Mouse (Mus musculus) heart, adult 18-20 months (tissue): Measurements from ENCODE around the gene Kcnj1. TPM values are rescaled to one million over a fixed set of nuclear protein-coding genes. Genes with fewer than 3 reads are reported as not detected.

Source experiments
- DNase-seq, 2 experiments: peaks; one replicate each; pipeline ENCODE4 v3.0.0; 2021 to 2022; ENCODE audit warnings: mixed read lengths in 1 of 2
- long read RNA-seq, 2 experiments: library from polyadenylated mRNA; stranded (forward); transcript quantifications; one replicate each; pipeline ENCODE4 v2.0.0; 2021
- total RNA-seq, 2 experiments: library from RNA; stranded (reverse); gene quantifications; 2 replicates each; pipeline ENCODE4 v1.2.3; 2021

The Kcnj1 gene
- total RNA-seq = not detected
- long read RNA-seq, experiment 1 = 0 reads
- long read RNA-seq, experiment 2 = 0 reads

DNA sequence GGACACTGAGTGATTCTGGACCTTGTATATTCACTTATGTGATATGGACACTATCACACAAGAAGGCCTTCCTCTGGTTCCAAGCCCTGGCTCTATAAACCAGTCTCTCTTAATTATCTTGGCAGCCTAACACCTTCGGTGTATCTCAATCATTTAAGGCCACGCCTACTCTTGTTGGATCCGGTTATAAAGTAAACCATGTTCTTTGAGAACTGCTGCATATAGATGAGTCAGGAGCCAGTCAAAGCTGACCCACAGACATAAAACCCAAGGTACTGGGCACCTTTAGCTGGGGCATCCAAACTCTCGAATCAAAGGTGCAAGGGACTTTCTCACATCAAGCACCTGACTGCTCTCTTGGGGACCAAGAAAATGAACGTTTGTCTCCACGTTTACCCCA, at the start of gene Kcnj1:
Gene Kcnj1, plus strand, starts transcription at position 292 of the 400 bp plus-strand sequence.
- DNase-seq = no peak

GRCm38 (mm10) chr9:32323610-32324009, 48.7 kb upstream of the Kcnj1 start:
- no peak for DNase-seq

GRCm38 (mm10) chr9:32328777-32329176, 43.5 kb upstream of the Kcnj1 start:
- DNase-seq = no peak

GRCm38 (mm10) chr9:32331162-32331561, 41.1 kb upstream of the Kcnj1 start:
- DNase-seq = no peak

GRCm38 (mm10) chr9:32335389-32336150, 36.7 kb upstream of the Kcnj1 start:
- peak; percentile 56 to 58 for DNase-seq

- peak; percentile 62 to 63 for DNase-seq
Measured at GRCm38 (mm10) chr9:32340831-32341230, 31.5 kb upstream of the Kcnj1 start.

- peak in 1 of 2 experiments; percentile 30 for DNase-seq
Measured at GRCm38 (mm10) chr9:32342929-32343328, 29.4 kb upstream of the Kcnj1 start.

DNA sequence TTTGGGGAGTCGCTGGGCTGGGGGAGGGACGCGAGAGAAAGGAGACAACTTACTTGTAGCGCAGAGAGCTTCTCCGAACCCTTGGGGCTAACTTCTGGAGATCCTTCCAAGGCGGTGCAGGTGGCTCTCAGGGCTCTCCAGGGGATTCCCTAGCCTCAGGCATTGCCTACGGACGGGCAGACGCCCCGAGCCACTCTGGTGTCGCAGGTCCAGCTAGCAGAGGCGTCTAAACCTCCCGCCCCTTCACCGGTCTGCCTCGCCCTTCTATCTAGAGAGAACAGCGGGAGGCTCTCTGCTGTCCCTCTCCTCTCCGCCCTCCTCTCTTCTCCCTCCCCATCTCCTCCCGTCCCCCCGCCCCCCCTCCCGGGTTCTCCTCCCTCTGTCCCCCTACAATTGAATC, 28.2 kb upstream of the Kcnj1 start, which contains the start of gene Kcnj5:
Gene Kcnj5, minus strand, starts transcription at position 300 of the 400 bp plus-strand sequence.
- DNase-seq = peak; percentile 19 to 36

DNA sequence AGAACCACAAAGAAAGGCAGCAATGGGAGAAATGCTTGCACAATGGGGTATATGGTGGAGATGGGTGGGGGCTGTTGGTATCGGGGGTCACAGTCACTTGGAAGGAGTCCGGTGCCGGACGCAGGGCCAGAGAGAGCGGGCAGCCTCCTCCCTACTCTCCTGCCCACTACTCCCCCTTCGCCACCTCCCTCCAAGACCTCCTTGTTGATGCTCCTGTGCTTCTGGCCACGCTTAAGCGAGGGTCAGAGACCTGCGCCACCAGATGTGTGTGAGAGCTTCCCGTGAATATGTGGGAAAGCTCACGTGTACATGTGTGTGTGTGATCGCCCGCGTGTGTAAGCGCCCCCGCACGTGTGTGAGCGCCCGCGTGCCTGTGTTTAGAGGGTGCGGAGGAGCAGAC, 27.8 kb upstream of the Kcnj1 start:
- no peak for DNase-seq

DNA sequence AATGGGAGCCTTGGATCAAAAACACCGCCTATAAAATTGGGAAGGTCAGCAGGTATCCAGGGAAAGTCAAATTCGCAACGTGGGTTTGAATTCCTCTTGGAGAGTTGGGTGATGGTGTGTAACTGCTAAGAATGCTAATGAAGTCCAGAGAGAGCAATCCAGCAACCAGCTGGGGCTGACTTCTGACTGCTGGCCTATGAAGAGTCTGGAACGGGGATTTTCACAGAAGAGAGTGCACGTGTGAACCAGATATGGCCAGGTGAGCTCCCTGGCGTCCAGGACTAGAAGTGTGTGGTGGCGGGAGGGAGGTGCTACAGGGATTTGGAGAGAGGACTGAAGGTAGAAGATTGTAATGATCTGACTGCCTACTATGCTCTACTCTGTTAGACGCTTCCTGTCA, 24.2 kb upstream of the Kcnj1 start:
- DNase-seq = no peak

- no peak for DNase-seq
Measured at GRCm38 (mm10) chr9:32349344-32349743, 22.9 kb upstream of the Kcnj1 start.

GRCm38 (mm10) chr9:32350332-32350731, 22.0 kb upstream of the Kcnj1 start:
- peak; percentile 55 to 90 for DNase-seq

GRCm38 (mm10) chr9:32360770-32361169, 11.5 kb upstream of the Kcnj1 start:
- DNase-seq = no peak

- DNase-seq = no peak
Measured at GRCm38 (mm10) chr9:32368812-32369211, 3.5 kb upstream of the Kcnj1 start.

DNA sequence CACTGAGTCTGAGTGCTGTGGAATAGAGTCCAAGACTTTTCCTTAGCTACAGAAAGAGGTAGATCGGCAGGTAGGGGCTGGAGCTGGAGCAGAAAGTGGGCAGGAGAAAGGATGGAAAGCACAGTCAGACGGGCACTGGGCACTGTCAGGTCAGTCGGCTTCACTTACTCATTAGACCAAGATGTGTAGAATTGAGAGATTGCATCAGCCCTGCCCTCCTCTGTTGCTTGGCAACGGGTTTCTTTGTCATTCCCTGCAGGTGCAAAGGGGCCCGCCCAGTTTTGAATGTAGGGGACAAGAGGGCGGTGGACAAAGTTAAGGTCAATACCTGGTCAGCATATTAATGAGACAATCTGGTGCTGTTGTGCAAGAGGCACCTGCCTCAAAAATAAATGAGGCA, 2.9 kb upstream of the Kcnj1 start:
- DNase-seq = no peak

- no peak for DNase-seq
Measured at GRCm38 (mm10) chr9:32373656-32374055, 1.4 kb downstream of the Kcnj1 start.

GRCm38 (mm10) chr9:32376031-32376430, 3.7 kb downstream of the Kcnj1 start:
- DNase-seq = peak; percentile 19 to 39

GRCm38 (mm10) chr9:32376863-32377590, 4.7 kb downstream of the Kcnj1 start:
- DNase-seq = no peak

GRCm38 (mm10) chr9:32384906-32385305, 12.6 kb downstream of the Kcnj1 start:
- no peak for DNase-seq

- no peak for DNase-seq
Measured at GRCm38 (mm10) chr9:32388120-32388519, 15.8 kb downstream of the Kcnj1 start.

- DNase-seq = peak in 1 of 2 experiments; percentile 23
Measured at GRCm38 (mm10) chr9:32391092-32391491, 18.8 kb downstream of the Kcnj1 start.

- DNase-seq = no peak
Measured at GRCm38 (mm10) chr9:32391701-32392100, 19.4 kb downstream of the Kcnj1 start.

- DNase-seq = no peak
Measured at GRCm38 (mm10) chr9:32392716-32393115, 20.4 kb downstream of the Kcnj1 start.
